Mouse (Mus musculus) right cerebral cortex, postnatal 4 days (tissue): ENCODE data around the gene Psg22.
"Not testable (repeated sequence)": the region's sequence is repeated elsewhere in the genome, so short reads cannot be mapped to it uniquely, and the experiment has no call there.

Source experiments
- DNase-seq: peaks from one replicate; pipeline ENCODE4 v3.0.0-alpha.2; 2022

The Psg22 gene

GRCm38 (mm10) chr7:18717790-18718189 is at the start of gene Psg22:
Gene Psg22 (plus strand): TSS chr7:18718090.
- no peak for DNase-seq

GRCm38 (mm10) chr7:18679772-18680171 is 38.1 kb upstream of the Psg22 start:
- DNase-seq, result peak; percentile 17

DNA sequence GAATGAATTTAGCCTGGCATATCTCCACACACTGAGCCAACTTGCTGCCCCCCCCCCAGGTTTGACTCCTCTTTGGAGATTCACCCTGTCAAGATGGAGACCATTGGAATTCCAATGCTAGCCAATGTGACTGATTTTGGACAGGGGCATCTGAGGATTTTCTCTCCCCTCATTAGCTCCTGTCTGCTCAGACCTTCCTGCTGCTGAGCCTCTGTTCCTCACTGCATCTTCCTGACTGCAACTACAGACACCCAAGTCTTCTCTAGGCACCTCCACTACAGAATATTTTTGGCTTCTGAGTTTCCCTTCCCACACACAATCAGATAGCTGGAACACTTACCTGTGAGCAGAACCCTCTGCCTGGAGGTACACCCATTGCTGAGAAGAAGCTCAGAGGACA is 32.3 kb upstream of the Psg22 start:
- DNase-seq, result no peak

GRCm38 (mm10) chr7:18686085-18686484 is 31.8 kb upstream of the Psg22 start, which contains the start of gene Psg20:
Gene Psg20 (minus strand): TSS chr7:18686185.
- DNase-seq, result no peak

DNA sequence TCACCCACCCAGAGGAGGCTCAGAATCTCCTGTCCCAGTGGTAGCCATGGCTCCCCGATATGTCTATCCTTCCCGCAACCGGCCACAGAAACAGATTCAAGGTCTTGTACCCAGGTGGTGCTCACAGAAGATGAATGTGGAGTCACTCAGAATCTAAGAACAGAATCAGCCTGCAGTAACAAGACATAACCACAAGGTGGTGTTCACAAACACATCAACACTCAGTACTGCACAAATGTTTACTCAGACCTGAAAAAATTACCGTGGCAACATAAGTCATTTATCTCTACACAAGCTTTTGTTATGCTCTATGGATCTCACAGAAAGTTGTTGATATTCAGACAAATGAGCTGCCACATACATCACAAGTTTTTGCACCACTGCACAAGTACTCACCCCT is 7.6 kb upstream of the Psg22 start:
- DNase-seq, result not testable (repeated sequence)

DNA sequence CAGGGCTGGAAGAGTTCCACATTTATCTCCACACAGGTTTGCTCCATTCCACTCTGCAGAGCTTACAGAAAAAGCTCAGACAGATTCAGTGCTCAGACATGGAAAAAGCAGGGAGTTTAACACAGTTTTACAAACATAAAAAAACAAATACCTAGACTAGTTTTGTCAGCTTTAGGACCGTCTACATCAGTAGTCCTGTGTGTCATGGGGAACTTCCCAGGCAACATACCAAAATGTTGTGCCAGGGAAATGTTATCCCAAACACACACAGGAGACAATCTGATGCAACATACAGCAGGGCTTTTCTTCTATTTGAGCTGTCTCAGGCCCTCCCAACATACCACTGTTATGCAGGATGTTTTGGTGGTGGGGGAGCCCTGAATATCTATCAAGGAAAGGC is 7.0 kb upstream of the Psg22 start:
- no peak for DNase-seq

- no peak for DNase-seq
Observed at GRCm38 (mm10) chr7:18715546-18715945, 2.3 kb upstream of the Psg22 start.

DNA sequence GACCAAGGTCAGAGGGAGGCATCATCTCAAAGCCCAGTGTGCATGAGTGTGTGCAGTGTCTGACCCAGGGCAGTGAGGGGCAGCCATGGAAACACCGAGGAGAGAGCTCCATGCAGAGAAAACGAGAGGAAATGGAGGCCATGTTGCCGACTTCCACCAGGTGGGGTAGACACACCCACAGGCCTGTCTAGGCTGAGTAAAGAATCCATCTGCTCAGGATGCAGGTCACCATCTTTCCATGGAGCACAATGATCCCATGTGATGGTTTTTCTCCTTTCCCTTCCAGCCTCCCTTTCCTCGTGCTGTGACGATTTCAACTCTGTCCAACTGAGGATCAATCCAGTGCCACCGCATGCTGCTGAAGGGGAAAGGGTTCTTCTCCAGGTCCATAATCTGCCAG is 6.1 kb downstream of the Psg22 start:
- no peak for DNase-seq

DNA sequence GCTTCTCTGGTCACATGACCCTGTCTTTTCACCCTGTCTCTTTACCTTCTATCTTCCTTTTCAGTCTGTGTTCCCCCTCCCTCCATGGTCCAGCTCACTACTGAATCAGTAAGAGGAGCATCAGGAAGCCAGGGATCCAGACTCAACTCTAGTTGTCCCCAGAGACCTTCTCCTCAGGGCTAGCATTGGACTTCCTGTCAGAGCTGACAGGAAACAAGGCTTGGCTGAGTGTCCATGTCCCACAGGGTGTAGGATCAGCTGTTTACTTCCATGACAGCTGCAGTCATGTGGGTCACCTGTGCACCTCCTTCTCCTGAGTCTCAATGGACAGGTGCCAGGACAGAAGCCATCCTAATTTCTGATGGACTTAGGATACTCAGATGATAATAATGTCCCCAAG is 8.0 kb downstream of the Psg22 start:
- DNase-seq, result not testable (repeated sequence)

- no peak for DNase-seq
Observed at GRCm38 (mm10) chr7:18728391-18728790, 10.5 kb downstream of the Psg22 start.

- no peak for DNase-seq
Observed at GRCm38 (mm10) chr7:18733111-18733510, 15.2 kb downstream of the Psg22 start.

DNA sequence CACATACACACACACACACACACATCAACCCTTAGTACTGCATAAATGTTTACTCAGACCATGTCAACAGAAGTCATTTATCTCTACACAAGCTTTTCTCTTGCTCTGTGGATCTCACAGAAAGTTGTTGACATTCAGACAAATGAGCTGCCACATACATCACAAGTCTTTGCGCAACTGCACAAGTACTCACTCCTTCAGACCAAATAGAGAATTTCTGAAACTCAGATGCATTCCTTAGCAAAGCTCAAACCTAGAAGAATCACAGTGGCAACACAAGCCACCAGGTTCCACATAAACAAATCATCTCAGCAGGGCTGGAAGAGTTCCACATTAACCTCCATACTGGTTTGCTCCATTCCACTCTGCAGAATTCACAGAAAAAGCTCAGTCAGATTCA is 16.6 kb downstream of the Psg22 start:
- no peak for DNase-seq

DNA sequence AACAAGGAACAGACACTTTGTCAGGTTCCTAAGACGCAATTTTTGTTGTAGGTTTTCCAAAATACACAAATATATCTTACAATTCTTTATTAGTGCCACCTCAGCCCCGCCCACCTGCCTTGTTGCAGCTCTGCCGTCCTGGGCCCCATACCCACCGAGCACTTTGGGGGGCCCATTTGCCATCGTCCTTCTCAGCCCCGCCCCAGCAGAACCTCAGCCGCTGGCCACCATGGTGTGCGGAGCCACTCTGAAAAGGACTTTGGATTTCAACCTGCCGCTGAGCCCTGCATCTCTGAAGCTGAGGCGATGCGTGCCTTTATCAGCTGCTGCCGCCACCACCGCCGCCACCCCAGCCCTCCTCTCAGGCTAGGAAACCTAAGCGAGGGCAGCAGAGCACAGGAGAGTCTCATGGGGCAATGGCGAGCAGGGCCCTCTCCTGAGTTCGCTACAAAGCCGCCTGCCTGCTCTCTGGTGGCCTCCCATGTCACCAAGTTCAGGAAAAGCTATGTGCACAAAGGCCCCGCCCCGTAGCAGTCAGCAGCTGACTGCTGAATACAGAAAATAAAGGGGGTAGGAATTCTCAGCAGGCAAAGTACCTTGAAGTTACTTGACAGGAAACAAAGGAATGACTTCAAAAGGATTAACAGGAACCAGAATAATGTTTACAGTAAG is 28.4 kb downstream of the Psg22 start:
- DNase-seq, result peak; percentile 7

DNA sequence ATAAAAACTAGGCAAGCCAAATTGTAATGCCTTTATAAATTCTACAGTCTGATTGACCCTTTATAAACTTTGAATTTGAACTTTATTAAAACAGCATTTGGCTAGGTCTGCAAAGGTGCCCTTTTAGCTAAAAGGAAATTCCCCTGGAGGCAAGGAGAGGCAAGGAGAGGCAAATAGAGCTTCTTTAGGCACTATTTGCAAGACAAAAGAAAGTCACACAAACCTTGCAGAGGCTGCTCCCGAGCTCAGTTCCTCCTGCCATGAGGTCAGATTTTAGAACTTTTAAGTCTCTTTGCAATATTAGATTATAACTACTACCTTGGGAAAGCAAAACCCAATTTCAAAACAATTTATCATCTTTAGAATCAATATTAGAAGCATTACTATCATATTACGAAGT is 29.5 kb downstream of the Psg22 start:
- not testable (repeated sequence) for DNase-seq

GRCm38 (mm10) chr7:18748994-18749895 is 31.4 kb downstream of the Psg22 start:
- no peak for DNase-seq

- peak; percentile 68 for DNase-seq
Observed at GRCm38 (mm10) chr7:18749896-18750477, 32.1 kb downstream of the Psg22 start.

DNA sequence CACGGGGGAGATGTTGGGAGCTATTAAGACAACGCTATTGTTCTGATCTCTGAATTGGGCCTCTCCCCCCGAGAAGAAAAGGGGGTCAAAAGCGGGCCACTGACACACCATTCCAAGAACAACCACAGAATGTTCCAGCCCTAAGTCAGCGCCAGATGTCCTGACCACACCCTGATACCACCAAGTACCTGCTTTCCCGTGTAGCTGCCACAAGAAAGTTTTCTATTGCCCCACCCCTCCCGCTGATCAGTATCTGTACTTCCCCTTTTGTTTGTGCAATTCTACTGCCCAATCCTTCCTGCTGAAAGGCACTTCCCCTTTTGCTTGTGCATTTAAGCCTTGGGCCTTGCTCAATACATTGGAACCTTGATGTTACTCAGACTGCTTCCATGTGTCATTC is 42.3 kb downstream of the Psg22 start:
- not testable (repeated sequence) for DNase-seq

DNA sequence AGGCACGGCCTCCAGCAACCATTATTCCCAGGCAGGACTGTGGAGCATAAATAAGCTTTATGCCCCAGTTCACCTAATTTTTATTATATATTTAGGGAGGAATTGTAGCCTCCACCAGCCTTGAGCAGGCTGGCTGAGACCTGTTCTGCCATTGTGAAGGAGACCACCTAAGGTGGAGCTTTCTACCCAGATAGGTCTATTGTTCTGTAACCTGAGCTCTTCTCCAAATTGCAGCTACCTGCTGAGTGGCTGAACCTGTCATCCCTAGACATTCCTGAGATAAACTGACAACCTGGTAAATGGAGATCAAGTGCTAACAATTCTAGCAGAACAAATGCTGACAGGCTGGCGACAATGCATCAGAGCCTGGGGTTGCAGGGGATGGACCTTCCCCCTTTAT is 45.0 kb downstream of the Psg22 start:
- DNase-seq, result not testable (repeated sequence)
